Mouse (Mus musculus) inflammation-experienced regulatory T-cells, adult 6 months (primary cell): ENCODE measurements around the gene Zfp69. TPM values are rescaled to one million over a fixed set of nuclear protein-coding genes. Genes with fewer than 3 reads are reported as not detected.

ENCODE experiments used
- ATAC-seq: one replicate; pipeline ENCODE4 v1.8.0; 2017
- polyA plus RNA-seq, 3 experiments: library from polyadenylated mRNA; unstranded; fragments of 100-300 nt; shearing (Covaris generic); gene quantifications; one replicate each; pipeline ENCODE4 v1.2.1; 2017

Gene Zfp69
- polyA plus RNA-seq, result 1 to 10 TPM; 1.2 to 2.4 (median 1.8) TPM

- ATAC-seq, result peak; percentile 92
These were observed at the start of gene Zfp69 for GRCm38 (mm10) chr4:120951428-120951973. Gene Zfp69 (minus strand): TSS chr4:120951699.

- ATAC-seq, result no peak
These were observed 49.5 kb upstream of the Zfp69 start for GRCm38 (mm10) chr4:121001042-121001441.

- ATAC-seq, result no peak
These were observed 44.4 kb upstream of the Zfp69 start for GRCm38 (mm10) chr4:120995911-120996310.

GRCm38 (mm10) chr4:120993025-120993424 lies 41.5 kb upstream of the Zfp69 start:
- ATAC-seq, result no peak

- no peak for ATAC-seq
These were observed 40.8 kb upstream of the Zfp69 start for GRCm38 (mm10) chr4:120992284-120992683.

- ATAC-seq, result no peak
These were observed 35.8 kb upstream of the Zfp69 start for GRCm38 (mm10) chr4:120987319-120987718.

- ATAC-seq, result peak; percentile 92
These were observed 34.9 kb upstream of the Zfp69 start for GRCm38 (mm10) chr4:120986446-120986845.

- peak; percentile 46 for ATAC-seq
These were observed 26.7 kb upstream of the Zfp69 start for GRCm38 (mm10) chr4:120978221-120978620.

- ATAC-seq, result peak; percentile 79
These were observed 23.9 kb upstream of the Zfp69 start for GRCm38 (mm10) chr4:120975428-120975734.

GRCm38 (mm10) chr4:120974711-120975427 lies 23.4 kb upstream of the Zfp69 start:
- ATAC-seq, result peak; percentile 65

GRCm38 (mm10) chr4:120971842-120972241 lies 20.3 kb upstream of the Zfp69 start:
- ATAC-seq, result no peak

GRCm38 (mm10) chr4:120969382-120970146 lies 18.1 kb upstream of the Zfp69 start:
- no peak for ATAC-seq

- no peak for ATAC-seq
These were observed 17.0 kb upstream of the Zfp69 start for GRCm38 (mm10) chr4:120968486-120968885.

- no peak for ATAC-seq
These were observed 4.1 kb upstream of the Zfp69 start for GRCm38 (mm10) chr4:120955586-120955985.

GRCm38 (mm10) chr4:120953667-120954066 lies 2.2 kb upstream of the Zfp69 start:
- ATAC-seq, result no peak

GRCm38 (mm10) chr4:120953038-120953437 lies 1.5 kb upstream of the Zfp69 start:
- no peak for ATAC-seq

- ATAC-seq, result no peak
These were observed 664 bp upstream of the Zfp69 start for GRCm38 (mm10) chr4:120952163-120952562.

GRCm38 (mm10) chr4:120950763-120951427 lies 604 bp downstream of the Zfp69 start:
- ATAC-seq, result no peak

GRCm38 (mm10) chr4:120948938-120949337 lies 2.6 kb downstream of the Zfp69 start:
- no peak for ATAC-seq

- no peak for ATAC-seq
These were observed 16.5 kb downstream of the Zfp69 start for GRCm38 (mm10) chr4:120935006-120935405.

- no peak for ATAC-seq
These were observed 20.8 kb downstream of the Zfp69 start for GRCm38 (mm10) chr4:120930736-120931135.

- no peak for ATAC-seq
These were observed 22.8 kb downstream of the Zfp69 start for GRCm38 (mm10) chr4:120928686-120929085.

GRCm38 (mm10) chr4:120925386-120925785 lies 26.1 kb downstream of the Zfp69 start:
- peak; percentile 55 for ATAC-seq
